Mouse (Mus musculus) spleen, postnatal 36 days (tissue): ENCODE results near the gene Ccdc15.
"Not testable (repeated sequence)": the region's sequence is repeated elsewhere in the genome, so short reads cannot be mapped to it uniquely, and the experiment has no call there.

ENCODE experiments used
- DNase-seq, 2 experiments: peaks; one replicate each; pipeline ENCODE4 v3.0.0; 2022; ENCODE audit warnings: low spot score in 2 of 2, mixed read lengths in 1 of 2

Gene Ccdc15

GRCm38 (mm10) chr9:37351266-37351665 lies 3.0 kb upstream of the Ccdc15 start:
- DNase-seq: no peak

GRCm38 (mm10) chr9:37349050-37349449 lies 818 bp upstream of the Ccdc15 start:
- DNase-seq: no peak

DNA sequence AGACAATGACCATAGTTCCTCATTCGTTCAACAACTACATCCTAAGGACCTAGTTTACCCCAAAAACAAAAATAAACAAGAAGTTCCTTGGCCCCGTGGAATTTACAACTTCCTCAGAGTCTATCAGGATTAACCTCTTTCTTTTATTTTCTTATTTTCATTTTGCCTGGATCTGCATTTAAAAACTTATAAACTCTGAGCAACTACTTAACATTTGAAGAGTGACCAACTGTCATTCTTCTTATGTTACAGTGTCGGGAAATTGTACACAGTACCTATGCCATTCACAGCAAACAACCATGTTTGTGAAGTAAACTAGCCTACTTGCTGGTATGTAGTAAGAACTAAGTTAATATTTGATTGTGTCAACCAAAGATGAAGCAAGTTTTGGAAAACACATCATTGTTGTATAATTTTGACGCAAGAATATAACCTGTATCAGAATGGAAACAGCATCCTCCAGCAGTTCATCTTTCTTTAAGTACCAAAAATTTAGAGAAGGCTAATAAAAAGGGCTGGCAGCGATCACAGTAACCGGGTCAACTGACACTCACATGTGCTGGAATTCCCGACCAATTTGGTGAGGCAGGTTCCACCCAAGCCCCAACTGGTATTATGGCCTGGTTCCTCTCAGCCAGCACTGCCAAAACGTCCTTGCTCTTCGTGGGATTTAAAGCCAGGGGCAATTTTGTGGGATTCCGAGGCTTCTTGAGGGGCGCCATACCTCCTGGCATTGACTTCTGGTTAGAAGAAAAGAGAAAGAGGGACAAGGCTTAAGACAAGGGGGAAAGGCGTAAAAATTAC lies 846 bp downstream of the Ccdc15 start:
- DNase-seq: peak in 1 of 2 experiments; percentile 2

- DNase-seq: no peak
Measured at GRCm38 (mm10) chr9:37345406-37345805, 2.8 kb downstream of the Ccdc15 start.

DNA sequence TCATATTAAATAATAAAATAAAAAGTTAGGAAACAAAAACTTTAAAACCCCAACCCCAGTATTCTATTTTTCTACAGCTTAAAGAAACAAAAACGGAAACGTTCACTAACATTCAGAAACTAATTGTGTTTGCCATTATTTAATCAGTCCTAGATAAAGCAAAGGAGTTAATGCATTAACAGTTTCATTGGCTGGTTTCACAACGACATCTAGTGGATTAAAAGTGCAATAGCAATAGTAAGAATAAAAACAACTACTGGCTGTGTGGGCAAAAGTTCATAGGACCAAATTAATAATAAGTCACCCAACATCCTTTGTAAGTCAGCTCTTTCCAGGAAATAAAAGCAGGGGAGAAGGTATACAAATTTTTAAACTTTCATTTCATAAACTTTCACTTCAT lies 18.8 kb downstream of the Ccdc15 start:
- no peak for DNase-seq

DNA sequence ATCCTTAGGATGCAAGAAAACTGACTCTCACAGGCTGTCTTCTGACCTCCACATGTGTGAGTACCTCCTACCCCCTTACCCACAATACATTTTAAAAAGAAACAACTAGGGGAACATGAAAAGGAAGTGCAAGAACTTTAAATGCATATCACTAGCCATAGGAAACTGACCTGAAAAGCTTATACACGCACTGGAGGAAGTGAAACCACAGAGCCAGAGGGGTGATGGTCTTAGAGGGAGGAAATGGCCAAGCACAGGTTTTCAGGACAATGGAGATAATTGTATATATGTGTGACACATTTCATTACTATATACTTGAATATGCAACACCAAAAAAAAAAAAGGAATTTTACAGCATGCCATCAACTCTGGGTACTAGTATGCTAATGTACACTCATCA lies 46.5 kb downstream of the Ccdc15 start:
- DNase-seq: peak; percentile 4 to 28

DNA sequence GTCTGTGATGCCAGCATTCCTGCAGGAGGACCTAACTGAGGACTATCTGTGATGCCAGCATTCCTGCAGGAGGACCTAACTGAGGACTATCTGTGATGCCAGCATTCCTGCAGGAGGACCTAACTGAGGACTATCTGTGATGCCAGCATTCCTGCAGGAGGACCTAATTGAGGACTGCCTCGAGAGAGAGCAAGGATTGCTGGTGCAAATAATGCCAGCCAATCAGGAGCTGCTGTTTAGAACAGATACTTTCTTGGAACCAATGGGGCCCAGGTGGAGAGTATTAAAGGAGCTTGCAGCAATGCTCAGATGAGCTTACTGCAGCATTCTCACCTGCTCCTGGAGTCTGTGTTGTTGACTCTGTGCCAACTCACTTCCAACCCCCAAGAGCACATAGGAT lies 47.7 kb downstream of the Ccdc15 start:
- DNase-seq: not testable (repeated sequence)

DNA sequence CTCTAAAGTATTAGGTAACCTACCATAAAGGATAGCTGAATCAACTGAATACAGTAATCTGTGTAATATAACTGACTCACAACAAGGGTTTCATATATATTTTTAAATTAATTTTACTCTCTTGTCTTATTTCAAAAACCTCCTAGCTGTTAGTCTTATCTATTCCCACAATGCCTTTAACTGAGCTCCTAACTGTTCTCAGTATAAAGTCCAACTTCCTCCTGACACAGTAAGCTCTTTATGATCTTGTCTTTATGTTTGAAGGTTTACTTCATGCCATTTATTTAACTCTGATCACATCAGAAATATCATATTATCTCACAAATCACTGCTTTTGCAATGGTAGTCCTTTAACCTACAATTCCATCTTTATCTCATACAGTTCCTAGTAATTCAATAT lies 52.6 kb downstream of the Ccdc15 start:
- no peak for DNase-seq

GRCm38 (mm10) chr9:37266622-37267021 lies 81.6 kb downstream of the Ccdc15 start:
- DNase-seq: no peak

- peak in 1 of 2 experiments; percentile 58 for DNase-seq
Measured at GRCm38 (mm10) chr9:37255889-37256225, 92.4 kb downstream of the Ccdc15 start.

DNA sequence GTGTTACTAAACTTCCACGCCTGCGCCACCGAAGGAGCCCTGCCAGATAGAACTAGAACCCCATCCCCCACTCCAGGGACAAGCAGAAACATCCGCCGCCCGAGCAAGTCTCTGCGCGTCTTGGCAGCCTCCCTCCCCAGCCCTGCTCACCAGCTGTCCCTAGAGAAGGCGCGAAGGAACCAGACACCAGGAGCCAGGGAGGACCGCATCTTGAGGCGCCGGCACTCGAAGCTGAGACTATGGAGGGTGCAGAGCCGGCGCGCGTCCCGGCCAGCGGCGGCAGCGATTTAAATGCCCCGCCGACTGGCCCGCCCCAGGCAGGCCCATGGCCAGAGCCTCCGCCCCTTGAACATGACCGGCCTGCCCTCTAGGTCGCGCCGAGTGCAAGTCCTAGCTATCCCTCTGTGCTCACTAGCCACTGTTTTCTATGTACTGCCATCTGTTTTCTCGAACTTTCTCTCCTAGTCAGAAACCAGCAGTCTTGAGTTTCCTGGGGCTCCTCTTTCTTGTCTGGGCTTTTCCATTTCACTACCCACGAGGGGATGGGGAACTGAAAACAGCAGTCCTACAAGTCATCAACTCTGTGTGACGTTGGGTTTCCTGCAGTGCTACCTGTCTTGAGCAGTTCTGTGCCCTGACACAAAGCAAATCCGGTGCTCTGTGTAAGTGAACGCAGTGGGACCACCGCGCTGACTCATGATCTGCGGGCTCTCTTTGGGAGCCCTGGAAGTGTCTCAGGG lies 92.9 kb downstream of the Ccdc15 start, which contains the start of gene Slc37a2:
Gene Slc37a2, minus strand, starts transcription at position 590 of the 740 bp plus-strand sequence.
- peak; percentile 85 for DNase-seq

DNA sequence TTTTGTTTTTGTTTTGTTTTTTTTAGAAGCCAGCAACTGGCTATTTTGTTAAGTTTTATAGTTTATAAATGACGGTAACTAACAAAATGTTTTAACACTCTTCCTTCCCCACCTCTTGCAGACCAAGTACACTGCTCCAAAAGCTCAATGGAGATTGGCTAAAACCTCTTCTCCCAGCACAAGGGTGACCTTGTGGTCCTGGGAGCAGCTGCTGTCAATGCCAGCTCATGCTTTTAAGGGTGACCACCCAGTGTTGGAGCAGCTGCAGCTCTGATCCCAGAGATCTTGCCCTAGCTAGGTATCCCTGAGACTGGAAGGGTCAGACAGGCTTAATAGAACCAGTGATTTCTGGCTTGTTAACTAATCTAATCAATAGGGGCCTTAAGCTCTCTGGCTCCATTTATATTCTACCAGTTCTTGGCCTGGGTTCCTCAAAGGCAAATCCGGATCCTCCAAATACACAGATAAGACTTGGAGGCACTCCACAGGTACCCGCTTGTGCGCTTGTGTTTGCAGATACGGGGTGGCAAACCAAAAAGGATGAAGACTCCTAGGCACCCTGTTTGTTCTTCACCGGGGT lies 93.6 kb downstream of the Ccdc15 start:
- no peak for DNase-seq

DNA sequence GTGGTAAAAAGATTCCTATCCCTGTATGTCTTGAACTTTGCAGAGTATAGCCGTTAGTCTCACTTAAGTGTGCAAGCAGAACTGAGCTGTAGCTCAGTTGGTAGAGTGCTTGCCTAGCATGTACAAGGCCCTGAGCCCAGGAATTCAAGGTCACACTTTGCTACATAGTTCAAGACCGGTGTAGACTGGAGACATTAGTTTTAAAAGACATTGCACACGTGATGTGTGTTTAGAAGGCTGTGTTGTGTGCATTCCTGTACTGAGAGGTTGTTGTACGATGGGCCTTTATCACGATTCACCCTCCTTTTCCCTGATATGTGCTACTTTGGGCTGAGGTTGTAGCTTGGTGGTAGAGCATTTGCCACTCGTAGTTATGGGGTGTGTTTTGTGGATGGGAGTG lies 97.6 kb downstream of the Ccdc15 start:
- DNase-seq: no peak

DNA sequence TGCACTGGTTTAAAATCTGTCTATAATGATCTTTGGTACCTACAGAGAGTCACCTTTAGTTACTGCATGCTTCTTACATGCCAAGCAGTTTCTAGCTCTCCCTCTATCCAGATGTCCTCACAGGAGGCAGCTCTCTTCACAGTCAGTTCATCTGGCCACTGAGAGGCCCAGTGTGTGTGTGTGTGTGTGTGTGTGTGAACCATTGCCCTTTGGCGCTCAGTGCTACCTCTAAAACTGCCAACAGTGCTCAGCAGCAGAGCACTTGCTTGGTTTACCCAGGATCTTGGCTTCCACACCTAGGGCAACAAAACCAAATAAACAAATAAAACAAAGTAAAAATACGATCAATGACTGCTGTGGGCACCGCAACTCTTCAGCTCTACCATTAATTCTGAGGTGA lies 98.3 kb downstream of the Ccdc15 start:
- DNase-seq: no peak

GRCm38 (mm10) chr9:37248381-37248906 lies 99.8 kb downstream of the Ccdc15 start:
- DNase-seq: no peak

DNA sequence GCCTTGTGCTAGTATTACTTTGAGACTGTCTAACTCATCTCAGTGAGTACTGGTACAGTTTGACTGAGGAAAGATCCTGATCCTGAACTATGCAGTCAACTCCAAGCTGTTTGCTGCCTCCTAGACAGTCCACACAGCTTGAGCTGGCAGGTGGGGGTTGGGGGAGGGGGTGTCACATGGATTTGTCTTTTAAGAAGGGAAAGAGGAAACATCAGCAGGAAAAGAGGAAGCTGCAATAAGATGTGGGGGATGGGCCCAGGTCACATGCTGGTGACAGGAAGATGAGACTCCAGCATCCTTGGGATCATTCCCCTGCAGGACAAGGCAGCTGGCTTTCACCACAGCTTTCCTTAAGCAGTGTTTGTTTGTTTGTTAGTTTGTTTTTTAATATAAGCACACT lies 100.8 kb downstream of the Ccdc15 start:
- DNase-seq: peak; percentile 39 to 50

DNA sequence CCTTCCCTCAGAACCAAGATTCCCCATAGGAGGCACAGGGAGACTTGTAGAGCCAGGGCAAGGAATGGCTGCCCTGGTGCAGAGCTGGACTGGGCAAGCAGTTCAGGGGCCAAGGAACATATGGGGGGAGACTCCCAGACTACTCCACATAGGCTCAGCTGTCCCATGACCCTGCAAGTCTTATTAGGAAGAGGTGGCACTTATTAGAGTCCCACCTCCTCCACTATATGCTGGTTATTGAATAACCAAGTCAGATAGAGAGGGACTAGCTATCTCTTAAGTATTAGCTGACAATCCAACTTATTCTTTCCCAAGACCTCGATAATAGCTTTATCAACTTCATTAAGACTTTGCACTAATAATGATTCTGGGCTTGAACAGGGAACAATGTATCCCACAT lies 102.4 kb downstream of the Ccdc15 start:
- DNase-seq: no peak

DNA sequence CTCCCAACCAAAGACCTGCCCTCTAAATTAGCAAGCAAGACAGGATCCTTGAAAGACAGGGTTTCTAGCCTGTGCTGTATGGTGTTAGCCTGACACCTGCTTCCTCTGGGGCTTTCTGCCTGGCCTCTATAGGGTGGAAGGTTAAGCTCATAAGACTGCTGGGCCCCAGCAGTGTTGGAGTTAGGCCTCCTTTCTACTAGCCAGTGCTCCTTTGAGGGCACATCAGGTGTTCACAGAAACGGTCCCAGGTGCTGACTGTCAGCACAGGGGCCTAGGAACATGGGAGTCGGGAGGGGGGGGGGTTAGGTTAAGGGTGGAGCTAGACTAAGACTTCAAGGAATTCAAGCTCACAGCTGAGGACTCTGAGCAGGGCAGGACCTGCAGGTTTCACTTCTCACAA lies 102.8 kb downstream of the Ccdc15 start:
- DNase-seq: no peak

DNA sequence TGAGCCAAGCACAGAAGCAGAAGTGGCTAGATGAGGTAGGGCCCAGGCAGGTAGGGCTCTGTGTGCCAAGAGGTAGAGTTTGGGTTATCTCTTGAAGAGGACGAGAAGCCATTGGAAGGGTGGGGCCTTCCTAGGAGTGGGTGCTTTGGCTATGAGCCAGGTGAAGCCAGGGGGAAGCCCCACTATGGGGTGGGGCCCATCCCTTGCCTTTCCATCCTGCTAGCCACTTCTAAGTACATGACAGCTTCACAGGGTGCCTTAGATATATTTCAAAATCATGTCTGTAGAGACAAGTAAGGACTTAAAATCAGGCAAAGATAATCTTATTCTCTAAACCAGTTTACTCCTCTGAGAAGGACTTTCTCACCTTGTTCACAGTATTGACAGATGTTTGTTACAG lies 103.6 kb downstream of the Ccdc15 start:
- no peak for DNase-seq

GRCm38 (mm10) chr9:37242764-37243163 lies 105.5 kb downstream of the Ccdc15 start:
- no peak for DNase-seq

DNA sequence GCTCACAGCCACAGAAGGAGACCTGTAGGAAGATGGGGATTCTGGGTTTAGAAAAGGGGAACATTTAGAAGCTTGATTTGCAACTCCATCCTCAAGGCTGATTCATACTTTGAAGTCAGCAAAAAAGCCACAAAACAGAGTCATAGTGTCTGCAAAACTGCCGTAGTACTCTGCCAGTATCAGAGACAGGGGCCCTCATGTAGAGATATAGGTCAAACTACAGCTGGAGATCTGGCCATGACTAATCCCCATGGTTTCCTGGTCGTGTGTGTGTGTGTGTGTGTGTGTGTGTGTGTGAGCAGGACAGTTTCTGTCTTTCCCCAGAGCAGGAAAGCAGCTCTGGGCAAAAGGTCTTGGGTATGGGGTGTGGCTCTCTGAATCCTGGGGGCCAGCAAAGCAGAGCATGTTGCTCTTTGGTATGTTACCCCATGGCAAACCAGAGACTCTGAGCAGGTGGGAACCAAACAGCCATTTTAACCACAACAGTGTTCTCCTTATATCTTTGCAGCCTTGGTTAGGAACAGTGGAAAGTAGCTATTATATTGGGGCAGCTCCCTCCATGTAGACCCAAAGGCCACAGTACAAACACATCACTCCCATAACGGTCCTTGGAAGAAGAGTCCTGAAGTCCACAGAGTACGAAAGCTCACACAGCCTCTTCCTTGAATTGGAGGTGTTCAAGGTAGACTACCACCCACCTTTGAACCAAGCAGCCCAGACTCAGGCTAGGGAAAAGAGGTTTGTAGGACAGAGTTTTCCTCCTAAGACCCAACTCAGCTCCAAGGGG lies 112.1 kb downstream of the Ccdc15 start:
- DNase-seq: no peak
